Mouse (Mus musculus) intestine, embryonic 16.5 days (tissue): ENCODE results near the gene Klhl35. TPM values are rescaled to one million over a fixed set of nuclear protein-coding genes. Genes with fewer than 3 reads are reported as not detected.
A peak's percentile ranks its signal among the peaks of the same experiment; 100 is the strongest.

ENCODE experiments used
- ATAC-seq: fragments of 200-750 bp; cut with Nextera tagmentation; 2 replicates; pipeline ENCODE4 v1.8.0; 2017; ENCODE audit warnings: moderate TSS enrichment, moderate library complexity
- H3K27ac ChIP-seq: fragments of 300-500 bp; sonication (generic); 2 replicates; pipeline ENCODE4 v1.5.1; 2014; ENCODE audit warnings: mild to moderate bottlenecking, low read length
- H3K27me3 ChIP-seq: fragments of 300-500 bp; sonication (generic); replicated peaks from 2 replicates; pipeline ENCODE4 v1.6.1; 2014; ENCODE audit warnings: low read length, control low read depth, mixed read lengths; ENCODE audit not compliant: control insufficient read depth, insufficient read depth
- H3K36me3 ChIP-seq: fragments of 300-500 bp; sonication (generic); 2 replicates; pipeline ENCODE4 v1.6.1; 2014; ENCODE audit warnings: low read length, control low read depth; ENCODE audit not compliant: control insufficient read depth, insufficient read depth
- H3K4me1 ChIP-seq: fragments of 300-500 bp; sonication (generic); 2 replicates; pipeline ENCODE4 v1.6.1; 2014; ENCODE audit warnings: low read length, control low read depth, mixed read lengths; ENCODE audit not compliant: control insufficient read depth, insufficient read depth
- H3K4me2 ChIP-seq: fragments of 300-500 bp; sonication (generic); 2 replicates; pipeline ENCODE4 v1.6.1; 2014; ENCODE audit warnings: low read depth, low read length, control low read depth
- H3K4me3 ChIP-seq: fragments of 300-500 bp; sonication (generic); 2 replicates; pipeline ENCODE4 v1.5.1; 2014; ENCODE audit warnings: mild to moderate bottlenecking, low read length
- H3K9ac ChIP-seq: fragments of 300-500 bp; sonication (generic); 2 replicates; pipeline ENCODE4 v1.6.1; 2014; ENCODE audit warnings: low read depth, low read length
- H3K9me3 ChIP-seq: fragments of 300-500 bp; sonication (generic); 2 replicates; pipeline ENCODE4 v1.6.1; 2016; ENCODE audit warnings: low read length, control low read depth; ENCODE audit not compliant: control insufficient read depth
- WGBS: fragments of 180-500 bp; shearing (Covaris S2); extraction: QIAGEN DNeasy Blood & Tissue Kit; methylation state at CpG from one replicate; pipeline ENCODE4 v1.1.7; 2014; 5-methylcytosine and 5-hydroxymethylcytosine counted together
- polyA plus RNA-seq: library from polyadenylated mRNA; unstranded; fragments of >200 nt; fragmentation: Nextera tagmentation; extraction: Ambion mirVana; gene quantifications from 2 replicates; pipeline ENCODE4 v1.2.1, GENCODE M21; 2015

The Klhl35 gene
- polyA plus RNA-seq, 1 experiment from 2014 or later = 0.15 TPM

- no peaks in the 10 kb centered on the region for H3K4me1 ChIP-seq
Observed at GRCm38 (mm10) chr7:99447323-99447722, 18.5 kb upstream of the Klhl35 start.

GRCm38 (mm10) chr7:99448619-99449018 is 17.2 kb upstream of the Klhl35 start:
- H3K36me3 ChIP-seq = no peaks in the 10 kb centered on the region
- H3K4me1 ChIP-seq = no peaks in the 10 kb centered on the region
- no peaks in the 10 kb centered on the region for H3K9me3 ChIP-seq
- H3K27ac ChIP-seq = no peak overlapping the region
- 74% methylated on average over 5 of the region's 5 CpGs for WGBS
- no peaks in the 10 kb centered on the region for H3K27me3 ChIP-seq
- H3K4me3 ChIP-seq = no peak overlapping the region
- no peak overlapping the region for H3K4me2 ChIP-seq
- no peak for ATAC-seq
- H3K9ac ChIP-seq = no peak overlapping the region

More at GRCm38 (mm10) chr7:99447323-99447722, 18.5 kb upstream of the Klhl35 start:
- no peak overlapping the region for H3K4me2 ChIP-seq
- WGBS = 79% methylated on average over 5 of the region's 5 CpGs
- ATAC-seq = no peak
- H3K27me3 ChIP-seq = no peaks in the 10 kb centered on the region
- H3K36me3 ChIP-seq = no peaks in the 10 kb centered on the region
- no peak overlapping the region for H3K4me3 ChIP-seq
- H3K27ac ChIP-seq = no peak overlapping the region
- H3K9me3 ChIP-seq = no peaks in the 10 kb centered on the region
- H3K9ac ChIP-seq = no peak overlapping the region

GRCm38 (mm10) chr7:99449063-99449462 is 16.7 kb upstream of the Klhl35 start:
- WGBS = 61% methylated on average over 8 of the region's 8 CpGs
- no peak for ATAC-seq
- H3K9ac ChIP-seq = no peak overlapping the region
- no peaks in the 10 kb centered on the region for H3K36me3 ChIP-seq
- H3K27me3 ChIP-seq = no peaks in the 10 kb centered on the region
- no peak overlapping the region for H3K4me2 ChIP-seq
- H3K27ac ChIP-seq = no peak overlapping the region
- no peaks in the 10 kb centered on the region for H3K4me1 ChIP-seq
- H3K4me3 ChIP-seq = no peak overlapping the region
- H3K9me3 ChIP-seq = no peaks in the 10 kb centered on the region

GRCm38 (mm10) chr7:99449751-99450150 is 16.1 kb upstream of the Klhl35 start:
- Histone ChIP-seq H3K27me3 (no peaks in the 10 kb centered on the region), H3K27ac (no peak overlapping the region), H3K4me2 (no peak overlapping the region), H3K4me1 (no peaks in the 10 kb centered on the region), H3K9ac (no peak overlapping the region), H3K9me3 (no peaks in the 10 kb centered on the region), H3K4me3 (no peak overlapping the region), H3K36me3 (no peaks in the 10 kb centered on the region)
- ATAC-seq = no peak
- WGBS = 71% methylated on average over 3 of the region's 3 CpGs

GRCm38 (mm10) chr7:99450703-99451102 is 15.1 kb upstream of the Klhl35 start:
- 1% methylated on average over 3 of the region's 3 CpGs for WGBS

GRCm38 (mm10) chr7:99452859-99453258 is 12.9 kb upstream of the Klhl35 start:
- ATAC-seq = no peak
- no peak overlapping the region for H3K4me2 ChIP-seq
- H3K4me1 ChIP-seq = no peaks in the 10 kb centered on the region; the same call in 1 of the 2 replicates
- H3K27me3 ChIP-seq = no peaks in the 10 kb centered on the region
- no peak overlapping the region for H3K9ac ChIP-seq
- H3K4me3 ChIP-seq = no peak overlapping the region
- no peaks in the 10 kb centered on the region for H3K36me3 ChIP-seq
- 87% methylated on average over 7 of the region's 7 CpGs for WGBS
- H3K9me3 ChIP-seq = no peaks in the 10 kb centered on the region
- H3K27ac ChIP-seq = no peak overlapping the region

More at GRCm38 (mm10) chr7:99450703-99451102, 15.1 kb upstream of the Klhl35 start:
- no peaks in the 10 kb centered on the region for H3K4me1 ChIP-seq
- H3K9me3 ChIP-seq = no peaks in the 10 kb centered on the region
- H3K9ac ChIP-seq = no peak overlapping the region
- H3K4me2 ChIP-seq = no peak overlapping the region
- H3K4me3 ChIP-seq = no peak overlapping the region
- no peak overlapping the region for H3K27ac ChIP-seq
- ATAC-seq = peak; percentile 58
- no peaks in the 10 kb centered on the region for H3K36me3 ChIP-seq
- no peaks in the 10 kb centered on the region for H3K27me3 ChIP-seq

- Histone ChIP-seq H3K36me3 (no peaks in the 10 kb centered on the region), H3K9ac (no peak overlapping the region), H3K27me3 (no peaks in the 10 kb centered on the region), H3K4me1 (no peaks in the 10 kb centered on the region; the same call in 1 of the 2 replicates), H3K27ac (no peak overlapping the region), H3K9me3 (no peaks in the 10 kb centered on the region), H3K4me3 (no peak overlapping the region), H3K4me2 (no peak overlapping the region)
- ATAC-seq = no peak
- WGBS = 84% methylated on average over 4 of the region's 4 CpGs
Observed at GRCm38 (mm10) chr7:99454044-99454443, 11.8 kb upstream of the Klhl35 start.

GRCm38 (mm10) chr7:99458849-99459248 is 7.0 kb upstream of the Klhl35 start:
- ATAC-seq = no peak
- H3K4me2 ChIP-seq = no peak overlapping the region
- no peak overlapping the region for H3K27ac ChIP-seq
- no peaks in the 10 kb centered on the region; the same call in 1 of the 2 replicates for H3K4me1 ChIP-seq
- no peaks in the 10 kb centered on the region; the same call in 1 of the 2 replicates for H3K36me3 ChIP-seq
- H3K9me3 ChIP-seq = peaks cover 3% of the 10 kb centered on the region; the same call in 1 of the 2 replicates
- H3K9ac ChIP-seq = no peak overlapping the region
- no peaks in the 10 kb centered on the region for H3K27me3 ChIP-seq
- WGBS = 87% methylated on average over 8 of the region's 8 CpGs
- H3K4me3 ChIP-seq = no peak overlapping the region

GRCm38 (mm10) chr7:99459888-99460652 is 5.7 kb upstream of the Klhl35 start:
- Histone ChIP-seq H3K27ac (no peak overlapping the region), H3K9me3 (peaks cover 4% of the 10 kb centered on the region; the same call in 1 of the 2 replicates), H3K27me3 (no peaks in the 10 kb centered on the region), H3K4me2 (no peak overlapping the region), H3K9ac (no peak overlapping the region), H3K36me3 (no peaks in the 10 kb centered on the region; the same call in 1 of the 2 replicates), H3K4me3 (no peak overlapping the region), H3K4me1 (no peaks in the 10 kb centered on the region; the same call in 1 of the 2 replicates)
- 88% methylated on average over 15 of the region's 15 CpGs for WGBS
- no peak for ATAC-seq
